Mouse (Mus musculus) thymus, adult 2 months (tissue): ENCODE data around the gene Ppm1h. TPM values are rescaled to one million over a fixed set of nuclear protein-coding genes. Genes with fewer than 3 reads are reported as not detected.

Experiments used
- DNase-seq: peaks from one replicate; pipeline ENCODE4 v3.0.0; 2021
- H3K27ac ChIP-seq: fragments of 200-500 bp; 2 replicates; pipeline ENCODE4 v1.5.1; 2012; ENCODE audit warnings: low read length, control low read depth; ENCODE audit not compliant: control insufficient read depth, insufficient read depth
- H3K27me3 ChIP-seq: fragments of 200-500 bp; 2 replicates; pipeline ENCODE4 v1.6.1; 2012; ENCODE audit warnings: mild to moderate bottlenecking, low read length, moderate library complexity, mixed read lengths; ENCODE audit not compliant: control insufficient read depth, insufficient read depth
- H3K36me3 ChIP-seq: fragments of 200-500 bp; 2 replicates; pipeline ENCODE4 v1.6.1; 2012; ENCODE audit warnings: mild to moderate bottlenecking, low read length, moderate library complexity; ENCODE audit not compliant: control insufficient read depth, insufficient read depth
- H3K4me1 ChIP-seq: fragments of 200-500 bp; replicated peaks from 2 replicates; pipeline ENCODE4 v1.6.1; 2012; ENCODE audit warnings: low read length; ENCODE audit not compliant: control insufficient read depth, insufficient read depth
- H3K4me3 ChIP-seq: fragments of 200-500 bp; 2 replicates; pipeline ENCODE4 v1.5.1; 2012; ENCODE audit warnings: mild to moderate bottlenecking, low read length, control low read depth, moderate library complexity; ENCODE audit not compliant: control insufficient read depth, insufficient read depth
- CTCF ChIP-seq: fragments of 200-500 bp; IDR thresholded peaks from 2 replicates; pipeline ENCODE4 v1.5.1; 2012; ENCODE audit warnings: mild to moderate bottlenecking, control low read depth, low read length, moderate library complexity, borderline replicate concordance; ENCODE audit not compliant: control insufficient read depth, poor library complexity, insufficient read depth; ENCODE audit errors: extremely low read depth
- POLR2A ChIP-seq: fragments of 200-500 bp; IDR thresholded peaks from 2 replicates; pipeline ENCODE4 v1.6.1; 2012; ENCODE audit warnings: mild to moderate bottlenecking, low read length, control low read depth, moderate library complexity; ENCODE audit not compliant: control insufficient read depth, poor library complexity, insufficient read depth; ENCODE audit errors: extremely low read depth
- WGBS: fragments of 180-500 bp; shearing (Covaris S2); methylation state at CpG from one replicate; pipeline ENCODE4 v1.1.7; 2018; 5-methylcytosine and 5-hydroxymethylcytosine counted together
- polyA plus RNA-seq: library from polyadenylated mRNA; depleted of rRNA; stranded (reverse); fragments of >200 nt; gene quantifications from 2 replicates; pipeline ENCODE4 v1.2.3, GENCODE M21; 2012

Ppm1h gene
- polyA plus RNA-seq, 1 experiment: 61.7 TPM

- no peak overlapping the region for H3K27ac ChIP-seq
- 91% methylated on average over 6 of the region's 6 CpGs for WGBS
- TF ChIP-seq CTCF (no peak), POLR2A (no peak)
Observed at GRCm38 (mm10) chr10:122821549-122821948, 143.0 kb downstream of the Ppm1h start.

GRCm38 (mm10) chr10:122823642-122824041, 145.1 kb downstream of the Ppm1h start:
- H3K27ac ChIP-seq: no peak overlapping the region
- WGBS: 95% methylated on average over 13 of the region's 13 CpGs
- no peak for DNase-seq
- H3K27me3 ChIP-seq: no peaks in the 10 kb centered on the region
- TF ChIP-seq POLR2A: no peak
- TF ChIP-seq CTCF: no peak
- no peaks in the 10 kb centered on the region for H3K36me3 ChIP-seq
- H3K4me3 ChIP-seq: no peak overlapping the region
- peaks cover 6% of the 10 kb centered on the region; the same call in 1 of the 2 replicates for H3K4me1 ChIP-seq

More at GRCm38 (mm10) chr10:122821549-122821948, 143.0 kb downstream of the Ppm1h start:
- H3K4me3 ChIP-seq: no peak overlapping the region
- H3K36me3 ChIP-seq: peaks cover under 1% of the 10 kb centered on the region; the same call in 1 of the 2 replicates
- H3K27me3 ChIP-seq: no peaks in the 10 kb centered on the region
- H3K4me1 ChIP-seq: peaks cover 5% of the 10 kb centered on the region
- no peak for DNase-seq

- Histone ChIP-seq H3K27ac (no peak overlapping the region), H3K4me3 (no peak overlapping the region), H3K27me3 (no peaks in the 10 kb centered on the region), H3K4me1 (peaks cover 18% of the 10 kb centered on the region), H3K36me3 (no peaks in the 10 kb centered on the region)
- WGBS: 96% methylated on average over 16 of the region's 16 CpGs
- no peak for DNase-seq
- TF ChIP-seq POLR2A (no peak), CTCF (no peak)
Observed at GRCm38 (mm10) chr10:122826696-122827331, 148.3 kb downstream of the Ppm1h start.

GRCm38 (mm10) chr10:122827719-122828414, 149.3 kb downstream of the Ppm1h start:
- no peak overlapping the region for H3K27ac ChIP-seq
- H3K27me3 ChIP-seq: no peaks in the 10 kb centered on the region
- no peak for DNase-seq

DNA sequence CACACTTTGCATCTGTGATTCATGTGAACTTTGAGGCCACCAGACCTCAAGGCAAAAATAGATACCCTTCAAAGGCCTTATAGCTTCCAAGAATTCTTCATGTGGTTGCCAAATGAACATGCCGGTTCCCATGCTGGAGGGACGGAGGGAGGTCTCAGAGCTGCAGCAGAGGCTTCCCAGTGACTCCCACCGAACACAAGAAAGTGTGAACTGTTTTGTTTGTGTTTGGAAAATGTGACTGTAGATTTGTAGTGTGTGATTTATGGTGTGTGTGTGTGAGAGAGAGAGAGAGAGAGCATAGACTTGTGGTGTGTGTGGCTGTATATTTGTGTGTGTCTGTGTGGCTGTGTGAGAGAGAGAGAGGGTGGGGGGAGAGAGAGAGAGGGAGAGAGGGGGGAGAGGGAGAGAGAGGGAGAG, 151.2 kb downstream of the Ppm1h start:
- TF ChIP-seq CTCF (no peak), POLR2A (no peak)
- Histone ChIP-seq H3K4me1 (peaks cover 22% of the 10 kb centered on the region), H3K36me3 (no peaks in the 10 kb centered on the region), H3K27me3 (no peaks in the 10 kb centered on the region), H3K27ac (no peak overlapping the region), H3K4me3 (no peak overlapping the region)
- WGBS: 14% methylated on average over 3 of the region's 3 CpGs
- no peak for DNase-seq

More at GRCm38 (mm10) chr10:122827719-122828414, 149.3 kb downstream of the Ppm1h start:
- Histone ChIP-seq H3K4me1 (peaks cover 22% of the 10 kb centered on the region), H3K4me3 (no peak overlapping the region), H3K36me3 (no peaks in the 10 kb centered on the region)
- TF ChIP-seq POLR2A: no peak
- TF ChIP-seq CTCF: no peak
- WGBS: 91% methylated on average over 12 of the region's 12 CpGs

DNA sequence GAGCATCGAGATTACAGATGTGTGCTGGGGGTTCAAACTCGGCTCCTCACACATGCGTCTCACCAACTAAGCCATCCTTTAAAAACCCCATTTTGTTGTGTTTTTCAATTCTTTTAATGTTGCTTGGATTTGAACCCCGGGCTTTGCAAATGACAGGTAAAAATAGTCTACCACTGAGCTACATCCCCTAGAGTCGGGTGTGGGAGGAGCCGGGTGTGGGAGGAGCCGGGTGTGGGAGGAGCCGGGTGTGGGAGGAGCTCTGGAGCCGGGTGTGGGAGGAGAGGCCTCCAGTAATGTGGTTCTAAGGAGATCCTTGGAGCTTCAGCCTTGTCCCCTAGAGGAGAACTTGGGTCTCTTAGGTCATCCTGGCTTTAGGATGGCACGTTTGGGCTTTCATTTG, 152.1 kb downstream of the Ppm1h start:
- Histone ChIP-seq H3K4me1 (peaks cover 22% of the 10 kb centered on the region), H3K36me3 (no peaks in the 10 kb centered on the region), H3K27me3 (no peaks in the 10 kb centered on the region), H3K27ac (no peak overlapping the region), H3K4me3 (no peak overlapping the region)
- WGBS: 92% methylated on average over 10 of the region's 10 CpGs
- DNase-seq: no peak
- no peak for TF ChIP-seq POLR2A
- no peak for TF ChIP-seq CTCF

DNA sequence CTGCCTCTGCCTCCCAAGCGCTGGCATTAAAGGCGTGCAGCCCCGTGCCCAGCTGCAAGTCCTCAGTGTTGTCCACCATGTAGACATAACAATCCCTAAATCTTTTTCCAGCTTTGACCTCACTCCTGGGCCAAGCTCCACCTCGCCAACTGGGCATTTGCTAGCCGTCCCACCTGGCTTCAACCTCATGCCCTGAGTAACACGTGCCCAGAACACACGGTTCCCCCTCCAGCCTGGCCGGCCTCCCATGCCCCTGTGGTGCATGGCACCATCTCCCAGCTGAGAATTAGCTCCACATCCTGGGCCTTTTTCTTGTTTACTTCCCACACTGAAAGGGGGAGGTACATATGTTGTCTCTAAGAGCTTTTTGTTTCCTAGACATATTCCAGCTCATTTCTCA, 163.5 kb downstream of the Ppm1h start:
- 98% methylated on average over 8 of the region's 8 CpGs for WGBS
- H3K36me3 ChIP-seq: peaks cover 19% of the 10 kb centered on the region
- no peak for DNase-seq
- H3K27ac ChIP-seq: no peak overlapping the region
- no peaks in the 10 kb centered on the region for H3K27me3 ChIP-seq
- no peak overlapping the region for H3K4me3 ChIP-seq
- no peak for TF ChIP-seq POLR2A
- peaks cover 13% of the 10 kb centered on the region for H3K4me1 ChIP-seq
